Mouse (Mus musculus): ENCODE results near the gene Rell1.

- TF ChIP-seq CTCF (IDR thresholded peaks at IDR 0.05) (no peak), POLR2A (IDR thresholded peaks at IDR 0.05; ENCODE audit: insufficient read depth, low read depth, low read length) (no peak)
Measured at GRCm38 (mm10) chr5:63858901-63859300, 109.8 kb downstream of the Rell1 start.
